Mouse (Mus musculus): ENCODE results near the gene Zfp472.
"Not testable (repeated sequence)": the region's sequence is repeated elsewhere in the genome, so short reads cannot be mapped to it uniquely, and the experiment has no call there.

Gene Zfp472

DNA sequence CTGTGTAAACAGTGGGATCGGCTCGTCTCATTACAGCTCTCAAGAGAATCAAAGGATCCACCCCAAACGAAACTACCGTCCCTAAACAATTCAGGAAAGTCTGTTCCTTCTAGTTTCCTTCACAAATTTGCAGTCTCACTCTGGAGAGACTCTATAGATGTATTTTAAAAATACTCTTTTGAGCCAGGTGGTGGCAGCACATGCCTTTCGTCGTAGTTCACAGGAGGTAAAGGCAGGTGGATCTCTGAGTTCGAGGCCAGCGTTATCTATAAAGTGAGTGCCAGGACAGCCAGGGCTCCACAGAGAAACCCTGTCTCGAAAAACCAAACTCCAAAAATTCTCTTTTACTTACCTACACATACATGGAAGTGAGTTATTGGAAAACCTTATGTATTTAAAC, 42.7 kb downstream of the Zfp472 start:
- no peak for DNase-seq (ENCODE audit: low spot score in 2 of 2)

DNA sequence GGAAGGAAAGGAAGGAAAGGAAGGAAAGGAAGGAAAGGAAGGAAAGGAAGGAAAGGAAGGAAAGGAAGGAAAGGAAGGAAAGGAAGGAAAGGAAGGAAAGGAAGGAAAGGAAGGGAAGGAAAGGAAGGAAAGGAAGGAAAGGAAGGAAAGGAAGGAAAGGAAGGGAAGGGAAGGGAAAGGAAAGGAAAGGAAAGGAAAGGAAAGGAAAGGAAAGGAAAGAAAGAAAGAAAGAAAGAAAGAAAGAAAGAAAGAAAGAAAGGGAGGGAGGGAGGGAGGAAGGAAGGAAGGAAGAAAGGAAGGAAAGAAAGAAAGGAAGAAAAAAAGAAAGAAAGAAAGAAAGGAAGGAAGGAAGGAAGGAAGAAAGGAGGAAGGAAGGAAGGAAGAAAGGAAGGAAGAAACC, 54.8 kb downstream of the Zfp472 start:
- DNase-seq (ENCODE audit: low spot score in 2 of 2): not testable (repeated sequence)

Data from heart, adult 9 months (tissue).